Mouse (Mus musculus) ES-E14 (cell line): ENCODE measurements around the gene Lhcgr. TPM values are rescaled to one million over a fixed set of nuclear protein-coding genes. Genes with fewer than 3 reads are reported as not detected.

Experiments
- DNase-seq: peaks from one replicate; pipeline ENCODE4 v3.0.0-alpha.2; 2013; ENCODE audit warnings: low read depth, low spot score
- H3K27ac ChIP-seq: 2 replicates; pipeline ENCODE4 v1.5.1; 2012; ENCODE audit warnings: low read depth, mild to moderate bottlenecking, low read length, moderate library complexity, mixed read lengths; ENCODE audit not compliant: poor library complexity, insufficient read depth, severe bottlenecking
- H3K36me3 ChIP-seq: 2 replicates; pipeline ENCODE4 v1.6.1; 2012; ENCODE audit warnings: mild to moderate bottlenecking, low read length, moderate library complexity, mixed read lengths; ENCODE audit not compliant: control insufficient read depth, poor library complexity, insufficient read depth, severe bottlenecking
- H3K4me1 ChIP-seq, 2 experiments: fragments of 150-350 bp in 1 of 2; sonication (generic) in 1 of 2; 2 replicates each; pipeline ENCODE4 v1.6.1; 2012; ENCODE audit warnings: low read length in 2 of 2, mild to moderate bottlenecking in 1 of 2, mixed read lengths in 1 of 2; ENCODE audit not compliant: control insufficient read depth in 2 of 2, insufficient read depth in 2 of 2, poor library complexity in 1 of 2
- H3K4me3 ChIP-seq, 2 experiments: fragments of 150-350 bp in 1 of 2; sonication (generic) in 1 of 2; 2 replicates each; pipeline ENCODE4 v1.5.1; 2012; ENCODE audit warnings: low read length in 2 of 2, low read depth in 1 of 2, mild to moderate bottlenecking in 1 of 2, mixed read lengths in 1 of 2; ENCODE audit not compliant: insufficient read depth in 1 of 2, poor library complexity in 1 of 2, severe bottlenecking in 1 of 2
- H3K9ac ChIP-seq: 2 replicates; pipeline ENCODE4 v1.6.1; 2012; ENCODE audit warnings: low read depth, mild to moderate bottlenecking, low read length, mixed read lengths; ENCODE audit not compliant: poor library complexity, insufficient read depth, severe bottlenecking
- H3K9me3 ChIP-seq: fragments of 150-350 bp; sonication (generic); 2 replicates; pipeline ENCODE4 v1.6.1; 2012; ENCODE audit warnings: low read depth, mild to moderate bottlenecking, low read length; ENCODE audit not compliant: control insufficient read depth, insufficient read depth
- CHD2 ChIP-seq: IDR thresholded peaks from 2 replicates; pipeline ENCODE4 v1.6.1; 2014; ENCODE audit warnings: mild to moderate bottlenecking, low read depth, low read length, inconsistent platforms
- HCFC1 ChIP-seq: IDR thresholded peaks from 2 replicates; pipeline ENCODE4 v1.6.1; 2012; ENCODE audit warnings: low read length, inconsistent platforms, borderline replicate concordance; ENCODE audit not compliant: insufficient read depth
- MAFK ChIP-seq: IDR thresholded peaks from 2 replicates; pipeline ENCODE4 v1.6.1; 2014; ENCODE audit warnings: mild to moderate bottlenecking, low read depth, low read length, inconsistent platforms; ENCODE audit not compliant: insufficient read depth
- ZC3H11A ChIP-seq: IDR thresholded peaks from 2 replicates; pipeline ENCODE4 v1.6.1; 2012; ENCODE audit warnings: low read depth, mild to moderate bottlenecking, inconsistent platforms, low read length, borderline replicate concordance
- ZNF384 ChIP-seq: IDR thresholded peaks from 2 replicates; pipeline ENCODE4 v1.6.1; 2012; ENCODE audit warnings: low read depth, low read length, inconsistent platforms
- in situ Hi-C, 2 experiments: fragments of 600-800 bp; cut with MboI; formaldehyde crosslinking; loops; one replicate each; pipeline ENCODE4 v1.15.1; 2025; ENCODE audit warnings: low sequenced_read_pairs in 2 of 2, inconsistent platforms in 1 of 2; ENCODE audit not compliant: unreplicated experiment in 2 of 2
- total RNA-seq: library from RNA; depleted of rRNA; stranded (reverse); fragments of 300-350 nt; gene quantifications from 2 replicates; pipeline ENCODE4 v1.2.3, GENCODE M21; 2012

Gene Lhcgr
- total RNA-seq, 1 experiment: not detected

DNA sequence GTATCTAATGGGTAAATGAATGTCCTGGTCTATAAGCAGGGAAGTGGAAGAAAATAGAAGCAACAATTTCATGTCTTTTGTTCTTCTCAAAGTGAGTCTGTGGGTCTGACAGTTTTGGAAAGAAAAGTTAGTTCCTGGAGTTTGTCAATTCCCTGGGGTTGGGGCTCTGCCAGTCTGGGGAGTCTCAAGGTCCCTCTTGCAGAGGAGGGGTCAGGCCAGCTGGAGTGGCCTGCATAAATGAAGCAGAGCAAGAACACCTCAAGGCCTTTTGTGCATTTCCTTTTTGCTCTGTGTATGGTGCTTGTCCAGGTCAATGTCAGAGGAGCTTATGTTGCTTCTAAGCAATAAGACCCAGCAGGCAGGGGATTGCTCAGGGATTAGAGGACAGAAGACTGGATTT lies 11.7 kb upstream of the Lhcgr start:
- no peak for DNase-seq
- no peak for TF ChIP-seq HCFC1
- no peak for TF ChIP-seq CHD2
- no peak for TF ChIP-seq MAFK
- no peak for TF ChIP-seq ZNF384
- TF ChIP-seq ZC3H11A: no peak
- Histone ChIP-seq H3K36me3 (no peaks in the 10 kb centered on the region), H3K9ac (no peak overlapping the region), H3K4me1 (no peaks in the 10 kb centered on the region), H3K9me3 (no peaks in the 10 kb centered on the region), H3K27ac (no peak overlapping the region), H3K4me3 (no peak overlapping the region)
- in situ Hi-C loops: no loop called here

GRCm38 (mm10) chr17:88790680-88791079 lies 1.1 kb downstream of the Lhcgr start:
- Histone ChIP-seq H3K9ac (no peak overlapping the region), H3K36me3 (no peaks in the 10 kb centered on the region), H3K9me3 (no peaks in the 10 kb centered on the region), H3K4me3 (no peak overlapping the region), H3K4me1 (no peaks in the 10 kb centered on the region), H3K27ac (no peak overlapping the region)
- no peak for TF ChIP-seq CHD2
- no peak for TF ChIP-seq HCFC1
- no peak for TF ChIP-seq MAFK
- TF ChIP-seq ZC3H11A: no peak
- no peak for TF ChIP-seq ZNF384
- DNase-seq: no peak
- in situ Hi-C loops: no loop called here

- no peak for DNase-seq
- Histone ChIP-seq H3K9me3 (no peaks in the 10 kb centered on the region), H3K36me3 (no peaks in the 10 kb centered on the region), H3K27ac (no peak overlapping the region), H3K4me1 (no peaks in the 10 kb centered on the region), H3K4me3 (no peak overlapping the region), H3K9ac (no peak overlapping the region)
- in situ Hi-C loops: no loop called here
- no peak for TF ChIP-seq MAFK
- no peak for TF ChIP-seq ZC3H11A
- TF ChIP-seq CHD2: no peak
- no peak for TF ChIP-seq ZNF384
- no peak for TF ChIP-seq HCFC1
These were observed 3.4 kb downstream of the Lhcgr start for GRCm38 (mm10) chr17:88788392-88788791.

DNA sequence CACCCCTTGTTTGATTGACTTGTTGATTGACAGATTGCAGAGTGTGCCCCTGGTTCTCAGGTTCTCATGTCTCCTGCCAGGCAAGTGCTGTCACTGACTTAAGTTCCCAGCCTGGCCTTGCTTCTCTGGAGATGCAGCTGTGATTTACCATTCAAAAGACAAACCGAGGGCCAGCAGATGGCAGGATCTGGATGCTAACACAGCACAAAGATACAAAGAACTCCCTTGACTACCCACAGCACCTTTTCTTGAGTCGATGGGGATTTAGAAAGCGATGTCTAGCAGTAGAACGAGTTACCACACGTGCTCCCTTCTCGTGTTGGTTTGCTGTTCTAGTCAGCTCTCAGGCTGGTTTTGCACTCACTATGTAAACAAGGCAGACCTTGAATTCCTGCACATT lies 4.9 kb downstream of the Lhcgr start:
- no peaks in the 10 kb centered on the region for H3K36me3 ChIP-seq
- TF ChIP-seq MAFK: no peak
- TF ChIP-seq HCFC1: no peak
- no peak for TF ChIP-seq CHD2
- no peak for TF ChIP-seq ZC3H11A
- no peak for TF ChIP-seq ZNF384
- DNase-seq: no peak
- H3K9ac ChIP-seq: no peak overlapping the region
- no peaks in the 10 kb centered on the region for H3K9me3 ChIP-seq
- in situ Hi-C loops: no loop called here
- H3K4me1 ChIP-seq: no peaks in the 10 kb centered on the region
- H3K27ac ChIP-seq: no peak overlapping the region
- H3K4me3 ChIP-seq: no peak overlapping the region

GRCm38 (mm10) chr17:88786385-88786784 lies 5.4 kb downstream of the Lhcgr start:
- Histone ChIP-seq H3K9me3 (no peaks in the 10 kb centered on the region), H3K4me3 (no peak overlapping the region), H3K36me3 (no peaks in the 10 kb centered on the region), H3K27ac (no peak overlapping the region), H3K9ac (no peak overlapping the region), H3K4me1 (no peaks in the 10 kb centered on the region)
- no peak for DNase-seq
- no peak for TF ChIP-seq CHD2
- TF ChIP-seq ZC3H11A: no peak
- TF ChIP-seq MAFK: no peak
- TF ChIP-seq ZNF384: no peak
- no peak for TF ChIP-seq HCFC1
- in situ Hi-C loops: no loop called here
